Mouse (Mus musculus): ENCODE measurements around the gene Tanc1. TPM values are rescaled to one million over a fixed set of nuclear protein-coding genes. Genes with fewer than 3 reads are reported as not detected.

The Tanc1 gene
- total RNA-seq, 2 experiments from 2014 or later, result 13.0 to 14.9 TPM

DNA sequence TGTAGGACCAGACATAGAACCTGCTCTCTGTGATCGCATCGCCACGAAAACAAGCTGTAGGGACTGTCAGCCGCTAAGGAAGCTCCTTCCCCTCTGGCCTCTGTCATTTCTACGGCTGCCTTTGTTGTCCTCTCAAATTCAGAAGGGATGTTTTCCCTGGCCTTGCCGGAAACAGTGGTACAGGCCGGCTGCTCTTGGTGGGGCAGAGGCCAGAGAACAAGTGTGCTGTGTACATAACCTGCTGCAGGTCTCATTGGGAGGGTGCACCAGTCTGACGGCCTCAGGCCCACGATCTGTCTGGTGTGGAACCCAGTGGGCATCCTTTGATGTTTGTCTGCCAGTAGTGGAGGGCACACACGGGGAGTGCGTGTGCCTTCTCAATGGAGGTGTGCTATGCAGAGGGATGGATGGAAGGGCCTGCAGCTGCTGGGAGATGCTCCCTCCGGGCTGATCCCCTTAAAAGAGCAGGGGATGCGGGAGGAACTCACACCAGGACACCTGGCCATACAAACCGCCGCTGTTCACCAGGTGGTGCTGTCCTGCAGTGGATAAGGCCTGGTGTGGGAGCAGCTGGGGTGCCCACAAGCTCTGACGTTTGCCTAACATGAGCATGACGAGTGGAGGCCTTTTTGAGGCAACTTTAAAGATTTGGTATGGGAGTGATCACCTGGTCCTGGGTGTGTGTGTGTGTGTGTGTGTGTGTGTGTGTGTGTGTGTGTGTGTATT is 63.6 kb downstream of the Tanc1 start:
- intact Hi-C loops (cut with DNase I), result no loop called here
- no peak for DNase-seq (ENCODE audit: low spot score in 2 of 2)

DNA sequence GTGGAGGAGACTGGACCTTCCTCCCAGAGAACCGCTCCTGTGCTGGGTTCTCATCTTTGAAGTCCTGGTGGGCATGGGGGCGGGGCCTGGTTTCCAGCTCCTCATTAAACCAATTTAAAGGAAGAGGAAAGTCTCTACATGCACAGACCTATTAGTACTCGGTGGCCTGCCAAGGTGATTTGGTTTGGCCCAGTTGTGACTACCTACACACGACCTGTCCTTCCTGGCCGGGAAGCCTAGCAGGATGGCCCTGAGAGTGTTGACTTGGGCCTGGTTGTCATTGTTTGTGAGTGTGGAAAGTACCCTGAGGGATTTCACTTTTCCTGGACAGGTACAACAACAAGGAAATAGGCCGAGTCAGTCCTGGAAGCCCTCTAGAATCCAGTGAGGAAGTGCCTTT is 64.2 kb downstream of the Tanc1 start:
- DNase-seq (ENCODE audit: low spot score in 2 of 2), result no peak
- intact Hi-C loops (cut with DNase I), result no loop called here

DNA sequence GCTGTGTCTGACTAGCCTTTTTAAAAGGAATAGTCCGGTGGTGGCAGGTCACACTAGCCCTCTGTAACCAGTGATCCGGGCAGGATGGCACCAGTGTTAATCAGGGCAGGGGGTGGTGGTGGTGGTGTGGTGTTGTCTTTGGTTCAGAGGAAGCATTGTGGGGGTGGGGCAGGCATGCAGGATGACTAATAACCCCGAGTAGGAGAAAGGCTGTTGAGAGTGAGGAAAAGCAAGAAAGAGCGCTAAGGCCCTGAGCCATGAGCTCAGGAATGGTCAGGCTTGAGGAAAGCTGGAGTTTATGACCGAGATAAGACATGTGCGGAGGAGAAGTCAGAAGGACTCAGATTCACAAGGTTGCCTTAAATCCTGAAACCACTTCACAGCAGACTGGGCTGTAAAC is 64.6 kb downstream of the Tanc1 start:
- intact Hi-C loops (cut with DNase I), result no loop called here
- DNase-seq (ENCODE audit: low spot score in 2 of 2), result no peak

DNA sequence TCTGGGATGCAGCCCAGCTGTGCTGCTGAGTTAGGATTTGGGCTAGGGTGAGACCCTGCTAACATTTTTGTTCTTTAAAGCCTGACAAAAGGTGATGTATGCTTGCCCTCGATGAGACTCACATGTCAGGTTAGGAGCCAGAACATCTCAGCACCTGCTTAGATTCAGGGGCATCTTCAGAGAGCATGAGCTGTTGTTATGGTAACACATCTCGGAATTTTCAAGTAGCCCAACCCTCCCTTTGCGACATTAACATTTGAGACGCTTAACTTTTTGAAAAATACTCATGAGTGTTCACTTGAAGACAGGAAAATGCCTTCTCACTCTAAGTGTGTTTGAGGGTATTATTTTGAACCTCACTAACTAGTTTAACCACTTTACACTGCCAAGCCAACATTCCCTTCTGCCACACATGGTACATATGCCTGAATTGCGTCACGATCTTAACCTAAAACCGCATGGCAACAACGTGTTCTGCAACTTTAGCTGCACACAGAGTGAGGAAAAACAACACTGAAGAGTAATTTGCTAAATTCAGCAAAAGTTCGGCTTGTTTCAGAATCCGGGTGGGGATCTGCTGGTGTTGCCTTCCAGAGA is 67.7 kb downstream of the Tanc1 start:
- no peak for DNase-seq (ENCODE audit: low spot score in 2 of 2)
- intact Hi-C loops (cut with DNase I), result no loop called here

DNA sequence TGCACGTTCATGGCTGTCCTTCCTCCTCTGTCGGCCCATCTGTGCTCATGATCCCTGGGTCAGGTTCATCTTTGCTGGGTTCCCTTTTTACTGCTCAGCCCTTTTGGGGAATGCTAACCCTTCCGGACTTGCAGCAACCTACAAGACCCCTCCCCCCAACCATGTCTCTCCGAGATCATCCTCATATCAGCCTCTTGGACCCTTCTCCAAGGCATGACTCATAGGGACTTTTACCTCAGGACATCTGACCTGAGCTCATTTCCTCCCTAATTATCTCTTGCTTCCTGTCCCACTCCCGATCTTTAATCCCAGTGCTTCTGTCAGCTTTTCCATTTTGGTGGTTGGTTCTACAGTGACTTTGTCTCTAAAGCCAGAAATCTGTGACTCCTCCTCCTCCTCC is 68.9 kb downstream of the Tanc1 start:
- no peak for DNase-seq (ENCODE audit: low spot score in 2 of 2)
- intact Hi-C loops (cut with DNase I), result no loop called here

DNA sequence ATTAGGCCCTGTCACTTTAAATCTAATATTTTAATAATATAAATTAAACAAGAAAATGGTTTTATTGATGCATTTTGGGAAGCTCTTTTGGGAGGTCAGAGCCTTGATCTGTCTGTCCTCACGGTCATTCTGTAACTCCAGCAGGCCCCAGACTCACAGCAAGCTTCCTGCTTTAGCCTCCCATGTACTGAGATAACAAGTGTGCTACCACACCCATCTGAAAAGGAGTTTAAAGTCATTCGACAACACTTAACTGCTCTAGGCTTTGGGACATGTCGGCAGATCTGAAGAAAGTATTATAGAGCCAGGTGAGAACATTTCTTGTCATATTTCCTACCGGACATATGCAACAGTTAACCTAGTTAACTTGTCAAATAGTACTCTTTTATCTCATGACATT is 69.3 kb downstream of the Tanc1 start:
- DNase-seq (ENCODE audit: low spot score in 2 of 2), result no peak
- intact Hi-C loops (cut with DNase I), result no loop called here

DNA sequence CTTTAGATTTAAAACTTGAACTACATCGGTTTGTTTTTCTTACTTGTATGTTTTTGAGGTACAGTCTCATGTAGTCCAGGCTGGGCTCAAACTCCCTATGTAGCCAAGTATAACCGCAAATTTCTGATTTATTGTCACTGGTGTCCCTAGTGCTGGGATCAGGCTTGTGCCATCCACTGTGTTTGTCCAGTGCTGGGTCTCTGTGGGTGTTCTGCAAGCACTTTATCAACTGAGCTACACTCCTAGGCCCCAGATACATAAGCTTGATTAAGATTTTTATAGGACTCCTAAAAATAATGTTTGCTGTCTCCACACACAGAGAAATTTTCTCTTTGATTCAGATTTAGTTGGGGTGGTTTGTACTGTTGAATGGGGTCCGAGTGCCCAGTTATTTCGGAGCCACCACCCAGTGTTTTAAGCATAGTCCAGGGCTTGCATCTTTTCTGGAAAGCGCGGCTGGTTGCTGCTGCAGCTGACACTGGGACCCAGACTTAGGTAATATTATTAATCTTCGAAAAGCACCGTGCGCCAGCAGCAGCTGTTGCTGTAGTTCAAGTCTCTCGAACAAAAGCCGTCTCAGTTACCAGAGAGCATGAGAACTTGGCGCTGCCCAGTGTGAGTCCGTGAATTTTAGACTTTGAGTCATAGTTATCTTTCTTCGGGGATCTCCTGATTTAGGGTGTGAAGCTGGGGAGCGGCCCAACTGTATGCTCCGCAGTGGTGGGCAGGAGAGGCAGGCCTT is 73.2 kb downstream of the Tanc1 start:
- no peak for DNase-seq (ENCODE audit: low spot score in 2 of 2)
- intact Hi-C loops (cut with DNase I), result no loop called here

DNA sequence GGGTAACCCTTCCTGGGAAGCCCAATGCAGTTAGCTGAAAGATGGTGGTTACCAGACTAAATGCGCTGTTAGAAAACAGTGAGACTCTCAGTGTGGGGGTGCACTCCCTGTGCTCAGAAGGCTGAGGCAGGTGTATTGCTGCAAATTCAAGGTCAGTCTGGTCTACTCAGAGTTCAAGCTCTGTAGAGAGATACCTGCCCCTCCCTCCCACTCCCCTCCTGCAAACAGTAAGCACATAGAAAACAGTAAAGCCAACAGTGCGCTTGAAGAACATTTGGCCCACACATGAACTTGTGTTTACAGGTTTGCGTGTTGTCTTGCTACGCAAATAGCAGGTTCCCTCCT is 73.7 kb downstream of the Tanc1 start:
- no peak for DNase-seq (ENCODE audit: low spot score in 2 of 2)
- intact Hi-C loops (cut with DNase I), result no loop called here

DNA sequence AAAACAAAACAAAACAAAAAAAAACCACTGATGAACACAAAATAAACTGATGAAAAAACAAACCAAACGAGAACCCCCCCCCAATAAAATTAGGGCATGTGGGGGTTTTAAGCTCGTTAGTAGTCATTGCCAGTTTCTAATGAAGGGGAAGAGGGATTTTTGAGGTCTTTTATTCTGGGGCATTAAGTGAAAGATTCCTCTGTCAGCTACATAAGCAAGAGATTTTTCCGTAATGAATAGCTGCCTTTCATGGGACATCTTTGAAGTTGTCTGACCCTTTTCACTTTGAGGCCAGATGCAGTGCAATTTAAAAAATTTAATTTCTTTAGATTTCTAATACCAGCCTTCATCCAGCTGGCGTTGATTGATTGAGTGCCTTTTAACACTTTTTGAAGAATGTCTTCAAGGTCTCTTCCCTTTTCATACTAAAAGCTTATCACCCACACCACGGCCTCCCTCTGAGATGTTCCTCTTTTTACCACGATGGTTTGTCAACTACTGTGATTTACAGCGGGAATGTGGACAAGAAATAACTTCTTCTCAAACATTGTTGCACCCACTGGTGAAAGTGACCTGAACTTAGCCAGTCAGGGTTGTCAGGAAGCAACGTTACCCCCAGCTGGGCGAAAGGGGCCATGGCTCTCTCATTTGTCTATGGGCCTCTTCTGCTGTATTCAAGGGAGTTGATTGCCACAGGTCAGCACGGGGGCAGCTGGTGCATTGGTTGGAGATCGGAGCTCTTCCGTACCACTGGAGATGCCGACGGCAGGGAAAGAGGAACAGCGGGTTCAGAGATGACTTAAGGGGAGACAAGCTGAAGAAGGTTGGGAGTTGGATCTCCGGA is 76.6 kb downstream of the Tanc1 start:
- intact Hi-C loops (cut with DNase I), result no loop called here
- no peak for DNase-seq (ENCODE audit: low spot score in 2 of 2)

DNA sequence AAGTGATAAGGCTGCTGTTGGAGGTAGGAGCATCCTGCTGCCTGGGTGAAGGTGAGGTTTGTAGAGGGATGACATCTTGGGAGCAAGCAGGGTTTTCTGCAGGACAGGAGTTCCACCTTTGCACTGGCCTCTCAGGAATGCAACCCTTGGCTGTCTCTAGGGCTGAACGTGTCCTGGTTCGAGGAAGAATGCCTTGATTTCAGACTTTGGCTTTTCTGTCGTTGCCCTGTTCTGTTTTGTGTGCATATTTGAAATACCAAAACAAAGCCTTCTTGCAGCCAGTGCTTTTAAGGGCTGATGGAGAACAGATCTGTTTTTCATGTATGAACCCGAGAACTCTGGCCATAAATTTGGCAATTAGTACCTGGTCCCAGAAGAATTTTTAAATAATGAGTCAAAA is 79.3 kb downstream of the Tanc1 start:
- DNase-seq (ENCODE audit: low spot score in 2 of 2), result no peak
- intact Hi-C loops (cut with DNase I), result no loop called here

DNA sequence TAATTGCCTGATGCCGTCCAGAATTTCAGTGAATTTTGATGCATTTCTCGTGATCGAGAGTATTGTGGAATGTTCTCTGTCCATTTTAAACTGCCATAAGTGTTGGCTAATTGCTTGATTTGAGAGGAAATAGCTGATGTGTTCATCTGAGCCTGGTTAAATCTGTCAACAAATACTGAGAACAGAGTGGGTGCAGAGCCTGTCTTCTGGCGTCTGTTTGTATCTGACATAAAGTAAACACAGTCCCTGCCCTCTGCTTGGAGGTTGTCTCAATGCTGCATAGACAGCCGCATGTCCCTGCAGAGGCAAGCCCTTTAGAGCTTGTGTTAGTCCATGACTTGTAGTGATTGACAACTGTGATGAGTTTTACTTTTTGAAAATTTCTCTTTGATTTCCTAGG is 81.6 kb downstream of the Tanc1 start:
- intact Hi-C loops (cut with DNase I), result no loop called here
- DNase-seq (ENCODE audit: low spot score in 2 of 2), result no peak

DNA sequence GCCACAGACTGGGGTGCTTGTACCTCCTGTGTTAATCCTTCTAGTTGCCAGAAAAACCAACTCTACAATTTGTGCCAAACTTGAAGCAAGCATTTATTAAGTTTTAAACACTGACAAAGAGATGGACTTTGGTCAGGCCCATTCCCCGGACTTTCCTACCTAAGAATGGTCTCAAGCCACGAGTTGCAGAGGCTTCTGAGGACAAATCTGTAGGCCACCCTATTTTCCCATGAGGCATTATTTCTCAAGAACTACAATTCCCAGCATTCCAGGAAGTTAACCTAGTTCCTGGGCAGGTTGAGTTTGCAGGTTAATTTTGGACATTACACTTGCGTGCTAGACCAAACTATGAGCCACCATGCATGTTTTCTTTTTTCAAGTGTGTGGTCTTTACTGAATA is 85.3 kb downstream of the Tanc1 start:
- intact Hi-C loops (cut with DNase I), result no loop called here

DNA sequence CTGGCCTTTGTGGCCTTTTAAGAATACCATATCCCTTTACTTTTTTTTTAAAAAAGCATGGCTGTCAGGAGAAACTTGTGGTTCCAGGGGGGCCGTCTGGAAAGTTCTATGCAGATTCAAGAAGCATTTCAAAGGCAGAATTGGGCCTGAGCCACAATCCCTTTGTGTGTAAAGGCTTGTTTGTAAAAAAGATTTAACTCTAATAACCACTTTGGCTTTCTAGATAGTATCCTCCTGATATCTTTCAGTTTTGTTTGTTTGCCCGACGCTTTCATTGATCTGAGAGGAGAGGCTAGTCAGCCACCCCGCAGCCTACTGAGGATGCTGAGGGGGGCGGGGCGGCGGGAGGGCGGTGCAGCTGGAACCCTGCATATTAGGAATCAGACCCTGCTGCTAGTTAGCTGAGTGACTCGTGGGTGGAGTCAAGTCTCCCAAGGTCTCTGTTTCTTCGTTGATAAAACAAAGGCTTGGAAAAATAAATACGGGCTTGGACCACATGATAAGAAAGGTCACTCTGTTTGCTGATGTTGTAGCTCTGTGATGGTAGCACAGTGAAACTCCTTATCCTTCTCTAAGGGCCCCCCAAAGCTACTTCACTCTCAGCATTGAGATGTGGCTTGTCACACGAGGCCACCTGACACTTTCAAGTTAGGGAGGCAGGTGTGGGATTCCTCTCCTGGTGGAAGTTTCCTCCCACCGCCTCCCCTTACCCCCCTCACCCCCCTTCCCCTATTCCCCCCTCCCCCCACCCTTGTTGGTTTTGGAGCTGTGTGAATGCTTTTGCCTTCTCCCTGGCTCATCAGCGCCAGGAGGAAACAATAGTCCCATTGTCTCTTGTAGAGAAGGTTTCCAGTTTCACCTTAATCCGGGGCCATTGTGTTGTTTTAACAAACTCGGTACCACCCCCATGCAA is 86.1 kb downstream of the Tanc1 start:
- intact Hi-C loops (cut with DNase I), result no loop called here

More for the DNA sequence above, 85.3 kb downstream of the Tanc1 start:
- no peak for DNase-seq (ENCODE audit: low spot score in 2 of 2)

DNA sequence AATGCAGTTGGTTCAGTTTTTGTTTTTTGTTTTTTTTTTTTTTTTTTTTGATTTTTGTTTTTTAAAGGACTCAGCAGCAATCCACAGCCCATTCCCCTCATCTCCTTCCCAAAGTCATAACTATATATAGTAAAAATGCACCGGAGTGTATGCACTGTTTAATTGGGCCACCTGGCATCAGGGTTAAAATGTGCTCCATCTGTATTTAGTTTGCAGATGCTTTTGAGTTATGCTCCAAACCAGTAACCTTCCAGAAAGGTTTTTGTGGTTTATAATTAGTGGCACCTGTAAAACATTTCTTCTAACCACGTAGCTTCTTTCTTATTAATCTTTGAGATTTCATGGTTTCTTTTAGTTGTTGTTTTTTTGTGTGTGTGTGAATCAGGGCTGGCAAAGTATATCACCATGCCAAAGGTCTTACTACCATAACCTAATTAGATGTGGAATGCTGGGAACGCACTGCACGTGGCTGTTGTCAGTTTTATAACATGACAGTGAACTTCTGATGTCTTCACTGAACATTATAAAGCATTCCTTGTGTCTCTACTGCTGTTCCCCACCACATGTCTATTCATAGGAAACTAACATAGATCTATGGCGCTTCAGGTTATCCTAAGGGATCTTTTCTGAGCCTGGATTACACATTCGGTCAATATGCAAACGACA is 86.9 kb downstream of the Tanc1 start:
- no peak for DNase-seq (ENCODE audit: low spot score in 2 of 2)
- intact Hi-C loops (cut with DNase I), result no loop called here

More for the DNA sequence above, 86.1 kb downstream of the Tanc1 start:
- DNase-seq (ENCODE audit: low spot score in 2 of 2), result no peak

DNA sequence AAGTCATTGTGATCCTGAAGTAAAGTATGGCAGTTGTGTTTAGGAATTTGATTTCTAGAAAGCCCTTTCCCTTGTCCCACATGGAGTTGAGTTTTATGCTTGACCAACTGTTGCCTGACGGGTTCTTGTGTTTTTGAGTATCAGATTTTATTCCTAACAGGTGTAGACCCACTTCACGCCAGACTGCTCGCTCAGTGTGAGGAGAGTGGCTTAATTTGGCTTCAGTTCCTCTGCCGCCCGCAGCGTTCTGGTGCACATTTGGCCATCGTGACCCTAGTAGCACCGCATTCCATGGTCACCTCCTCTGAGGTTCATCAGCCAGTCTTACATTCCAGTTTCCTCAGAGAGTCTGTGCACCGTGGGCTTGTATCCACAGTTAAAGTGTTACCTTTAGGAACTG is 88.1 kb downstream of the Tanc1 start:
- intact Hi-C loops (cut with DNase I), result no loop called here

DNA sequence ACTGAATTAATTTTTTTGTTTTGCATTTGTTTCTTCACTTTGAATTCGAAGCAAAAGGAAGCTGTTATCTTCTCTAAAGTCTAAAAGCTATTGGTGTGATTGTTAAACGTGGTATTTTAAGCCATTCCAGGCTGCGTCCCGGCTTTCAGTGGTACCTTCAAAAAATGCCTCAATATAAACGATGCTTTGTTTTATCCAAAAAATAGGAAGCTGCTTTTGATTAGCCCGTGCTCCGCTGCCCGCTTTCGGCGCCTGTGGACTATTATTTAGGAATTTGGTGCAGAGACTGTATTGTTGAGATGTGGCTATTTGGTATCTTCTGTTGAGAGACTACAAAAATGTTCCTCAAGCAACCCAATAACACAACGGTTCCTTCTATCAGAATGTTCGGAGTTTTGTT is 93.4 kb downstream of the Tanc1 start:
- intact Hi-C loops (cut with DNase I), result no loop called here
- DNase-seq (ENCODE audit: low spot score in 2 of 2), result no peak

More for the DNA sequence above, 88.1 kb downstream of the Tanc1 start:
- DNase-seq (ENCODE audit: low spot score in 2 of 2), result no peak

DNA sequence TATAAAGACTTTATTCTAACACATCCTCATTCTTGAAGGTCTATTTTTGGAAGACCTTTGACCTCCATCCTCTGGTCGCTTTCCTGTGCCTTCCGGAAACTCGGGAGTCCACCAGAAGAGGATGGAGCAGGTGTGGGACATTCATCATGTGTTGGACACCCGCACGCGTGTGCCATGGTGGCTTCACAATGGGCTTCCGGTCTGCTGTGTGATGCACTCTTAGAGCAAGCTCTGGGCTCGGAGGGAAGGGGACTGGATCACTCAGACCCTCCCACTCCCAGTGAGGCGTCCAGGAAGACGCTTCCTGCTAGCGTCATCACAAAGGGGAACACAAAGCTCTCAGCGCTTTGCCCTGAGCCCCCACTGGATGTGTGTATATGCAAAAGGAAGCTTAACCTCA is 95.0 kb downstream of the Tanc1 start:
- intact Hi-C loops (cut with DNase I), result no loop called here
- no peak for DNase-seq (ENCODE audit: low spot score in 2 of 2)

DNA sequence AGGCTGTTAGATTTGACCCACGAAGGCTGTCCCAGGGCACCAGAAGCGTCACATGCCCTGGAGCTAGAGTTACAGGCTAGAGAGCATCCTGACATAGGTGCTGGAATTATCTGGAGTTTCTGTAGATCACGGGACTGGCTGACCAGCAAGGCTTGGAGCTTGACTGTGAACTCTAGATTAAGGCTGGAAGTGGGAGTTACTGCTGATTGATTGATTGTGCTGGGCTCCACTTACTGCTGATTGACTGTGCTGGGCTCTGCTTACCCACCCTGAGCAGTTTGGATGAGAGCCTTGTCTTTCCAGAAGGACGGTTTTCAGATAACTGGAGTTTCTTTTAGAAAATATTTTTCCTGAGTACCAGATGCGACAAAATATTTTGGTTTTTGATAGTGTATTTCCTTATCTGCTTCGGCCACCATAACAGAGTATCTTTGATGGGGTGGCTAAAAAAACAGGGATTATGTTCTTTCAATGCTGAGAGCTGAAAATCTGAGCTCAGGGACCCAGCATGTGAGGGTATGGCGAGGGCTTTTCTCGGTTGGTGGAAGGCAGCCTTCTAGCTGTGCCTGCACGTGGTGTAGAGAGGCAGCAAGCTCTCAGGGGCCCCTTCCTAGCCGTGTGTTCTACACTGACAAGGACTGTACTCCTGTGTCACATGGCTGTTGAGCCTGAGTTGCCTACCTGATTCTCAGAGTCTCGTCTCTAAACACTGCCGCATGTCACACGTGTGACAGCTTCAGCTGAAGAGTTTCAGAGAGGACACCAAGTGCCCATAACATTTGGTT is 96.3 kb downstream of the Tanc1 start:
- no peak for DNase-seq (ENCODE audit: low spot score in 2 of 2)
- intact Hi-C loops (cut with DNase I), result no loop called here

All from left cerebral cortex, postnatal 14 days (tissue).